26 mouse cellular contexts compared by ENCODE assay signal in genomic region chr1:62518621-62519213, GRCm38 (mm10).
DNase-seq lines count a peak whose midpoint lies in the region; ATAC-seq lines count a peak whose summit lies in the region.
"Had no signal": no experiment of that assay in that cellular context is flagged by ENCODE, and none has a peak within 500 bp of the region (broad histone marks: within the 10 kb centered on the region; RNA-seq: fewer than 3 reads in every experiment).

No protein-coding gene starts in this region.

- H3K4me1 ChIP-seq in embryonic facial prominence, embryonic 14.5 days (ENCODE audit: control insufficient read depth, insufficient read depth, low read length) = no peaks in the 10 kb centered on the region
- no peaks in the 10 kb centered on the region; the same call in 1 of the 2 replicates for H3K4me1 ChIP-seq in embryonic facial prominence, embryonic 10.5 days
- H3K4me1 ChIP-seq in hindbrain, embryonic 12.5 days = no peaks in the 10 kb centered on the region
- no peaks in the 10 kb centered on the region for H3K4me1 ChIP-seq in hindbrain, embryonic 11.5 days (replicated peaks; ENCODE audit: control insufficient read depth, insufficient read depth, low read length)
- H3K4me1 ChIP-seq in neural tube, embryonic 11.5 days (ENCODE audit: control insufficient read depth, insufficient read depth, low read length) = no peaks in the 10 kb centered on the region
- H3K4me1 ChIP-seq in neural tube, embryonic 15.5 days = no peaks in the 10 kb centered on the region
- H3K4me1 ChIP-seq: kidney, embryonic 15.5 days had no signal

- no peak overlapping the region for H3K4me3 ChIP-seq in embryonic facial prominence, embryonic 14.5 days (ENCODE audit: low read depth, low read length)
- H3K4me3 ChIP-seq in embryonic facial prominence, embryonic 10.5 days = no peak overlapping the region
- H3K4me3 ChIP-seq in hindbrain, embryonic 12.5 days = no peak overlapping the region
- H3K4me3 ChIP-seq in hindbrain, embryonic 11.5 days (ENCODE audit: low read depth, low read length) = no peak overlapping the region
- H3K4me3 ChIP-seq in neural tube, embryonic 11.5 days (ENCODE audit: low read depth, low read length) = no peak overlapping the region
- no peak overlapping the region for H3K4me3 ChIP-seq in neural tube, embryonic 15.5 days (replicated peaks)
- H3K4me3 ChIP-seq: heart, embryonic 13.5 days; kidney, embryonic 15.5 days; midbrain, embryonic 10.5 days had no signal

- H3K9me3 ChIP-seq in embryonic facial prominence, embryonic 14.5 days (ENCODE audit: control insufficient read depth, low read length) = no peaks in the 10 kb centered on the region
- no peaks in the 10 kb centered on the region for H3K9me3 ChIP-seq in embryonic facial prominence, embryonic 10.5 days
- H3K9me3 ChIP-seq in hindbrain, embryonic 12.5 days (replicated peaks) = no peaks in the 10 kb centered on the region
- no peaks in the 10 kb centered on the region for H3K9me3 ChIP-seq in hindbrain, embryonic 11.5 days (ENCODE audit: control insufficient read depth, low read length)
- H3K9me3 ChIP-seq in neural tube, embryonic 11.5 days (ENCODE audit: control insufficient read depth, low read length) = no peaks in the 10 kb centered on the region
- H3K9me3 ChIP-seq in neural tube, embryonic 15.5 days (replicated peaks) = no peaks in the 10 kb centered on the region
- H3K9me3 ChIP-seq: heart, embryonic 13.5 days; kidney, embryonic 15.5 days; midbrain, embryonic 10.5 days had no signal

- DNase-seq in embryonic facial prominence, embryonic 14.5 days (ENCODE audit: low spot score) = peak; percentile 20
- DNase-seq in embryonic facial prominence, embryonic 10.5 days (ENCODE audit: low spot score) = no peak
- DNase-seq in hindbrain, embryonic 11.5 days (ENCODE audit: low spot score) = no peak
- no peak for DNase-seq in neural tube, embryonic 11.5 days (ENCODE audit: low spot score)
- DNase-seq in lung, adult 18-20 months = no peak
- DNase-seq: adrenal gland, adult 2 months; adrenal gland, postnatal 36 days; cerebellum, adult 2 months; cerebellum, postnatal 14 days; heart, postnatal 10 days; kidney, adult 18-20 months; kidney, postnatal 25 days; liver; lung, embryonic 14.5 days; lung, postnatal 14 days; right cerebral cortex, adult 18-20 months; spleen, adult 18-20 months; thymus, postnatal 14 days had no signal

- WGBS in embryonic facial prominence, embryonic 14.5 days = 86% methylated on average over 2 of the region's 2 CpGs
- 86% methylated on average over 2 of the region's 2 CpGs for WGBS in embryonic facial prominence, embryonic 10.5 days
- 75% methylated on average over 2 of the region's 2 CpGs for WGBS in hindbrain, embryonic 12.5 days
- 81% methylated on average over 2 of the region's 2 CpGs for WGBS in hindbrain, embryonic 11.5 days
- WGBS in neural tube, embryonic 11.5 days = 91% methylated on average over 2 of the region's 2 CpGs
- 84% methylated on average over 2 of the region's 2 CpGs for WGBS in neural tube, embryonic 15.5 days

- H3K9ac ChIP-seq in embryonic facial prominence, embryonic 14.5 days (ENCODE audit: low read depth, low read length) = no peak overlapping the region
- no peak overlapping the region for H3K9ac ChIP-seq in hindbrain, embryonic 12.5 days
- H3K9ac ChIP-seq in hindbrain, embryonic 11.5 days (ENCODE audit: low read depth, low read length) = no peak overlapping the region
- H3K9ac ChIP-seq in neural tube, embryonic 11.5 days (ENCODE audit: low read length) = no peak overlapping the region
- no peak overlapping the region for H3K9ac ChIP-seq in neural tube, embryonic 15.5 days (replicated peaks)
- H3K9ac ChIP-seq: heart, embryonic 13.5 days; kidney, embryonic 15.5 days; liver, embryonic 14.5 days; lung, embryonic 14.5 days had no signal

- no peak overlapping the region for H3K4me2 ChIP-seq in embryonic facial prominence, embryonic 14.5 days (ENCODE audit: low read depth, low read length)
- no peak overlapping the region for H3K4me2 ChIP-seq in hindbrain, embryonic 12.5 days (replicated peaks)
- no peak overlapping the region for H3K4me2 ChIP-seq in hindbrain, embryonic 11.5 days (replicated peaks; ENCODE audit: low read depth, low read length)
- H3K4me2 ChIP-seq in neural tube, embryonic 11.5 days (ENCODE audit: low read depth) = no peak overlapping the region
- no peak overlapping the region for H3K4me2 ChIP-seq in neural tube, embryonic 15.5 days
- H3K4me2 ChIP-seq: heart, embryonic 13.5 days; kidney, embryonic 15.5 days; lung, embryonic 14.5 days had no signal

- no peak for ATAC-seq in embryonic facial prominence, embryonic 14.5 days (ENCODE audit: low read depth)
- no peak for ATAC-seq in hindbrain, embryonic 12.5 days (ENCODE audit: low FRiP score)
- no peak for ATAC-seq in hindbrain, embryonic 11.5 days (ENCODE audit: low FRiP score)
- ATAC-seq in neural tube, embryonic 11.5 days (ENCODE audit: insufficient read depth, low FRiP score, low TSS enrichment) = no peak
- no peak for ATAC-seq in neural tube, embryonic 15.5 days (ENCODE audit: low FRiP score)
- ATAC-seq: activated CD4-positive, CD25-positive, alpha-beta regulatory T cell, adult 4 months had no signal

- no peaks in the 10 kb centered on the region for H3K36me3 ChIP-seq in embryonic facial prominence, embryonic 14.5 days (ENCODE audit: control insufficient read depth, insufficient read depth, low read length)
- no peaks in the 10 kb centered on the region for H3K36me3 ChIP-seq in embryonic facial prominence, embryonic 10.5 days (replicated peaks)
- H3K36me3 ChIP-seq in hindbrain, embryonic 12.5 days = no peaks in the 10 kb centered on the region
- H3K36me3 ChIP-seq in hindbrain, embryonic 11.5 days (ENCODE audit: control insufficient read depth, insufficient read depth, low read length) = no peaks in the 10 kb centered on the region
- H3K36me3 ChIP-seq in neural tube, embryonic 11.5 days (ENCODE audit: control insufficient read depth, insufficient read depth, low read length) = no peaks in the 10 kb centered on the region
- no peaks in the 10 kb centered on the region for H3K36me3 ChIP-seq in neural tube, embryonic 15.5 days
- H3K36me3 ChIP-seq: heart, embryonic 13.5 days; kidney, embryonic 15.5 days; midbrain, embryonic 10.5 days had no signal

- no peaks in the 10 kb centered on the region for H3K27me3 ChIP-seq in embryonic facial prominence, embryonic 14.5 days (replicated peaks; ENCODE audit: control insufficient read depth, insufficient read depth, low read length)
- H3K27me3 ChIP-seq in embryonic facial prominence, embryonic 10.5 days (replicated peaks; ENCODE audit: low read depth, poor library complexity, severe bottlenecking) = no peaks in the 10 kb centered on the region
- H3K27me3 ChIP-seq in hindbrain, embryonic 12.5 days = no peaks in the 10 kb centered on the region
- no peaks in the 10 kb centered on the region for H3K27me3 ChIP-seq in hindbrain, embryonic 11.5 days (ENCODE audit: control insufficient read depth, insufficient read depth, low read length)
- no peaks in the 10 kb centered on the region for H3K27me3 ChIP-seq in neural tube, embryonic 11.5 days (ENCODE audit: control insufficient read depth, insufficient read depth, low read length)
- H3K27me3 ChIP-seq in neural tube, embryonic 15.5 days (replicated peaks) = no peaks in the 10 kb centered on the region
- H3K27me3 ChIP-seq: CH12.LX; heart, embryonic 13.5 days; kidney, embryonic 15.5 days had no signal

- no peak overlapping the region for H3K27ac ChIP-seq in embryonic facial prominence, embryonic 14.5 days (replicated peaks; ENCODE audit: low read depth, low read length)
- H3K27ac ChIP-seq in embryonic facial prominence, embryonic 10.5 days (replicated peaks) = no peak overlapping the region
- H3K27ac ChIP-seq in hindbrain, embryonic 12.5 days = peak overlapping the region; percentile 37; the same call in 1 of the 2 replicates
- H3K27ac ChIP-seq in hindbrain, embryonic 11.5 days (ENCODE audit: low read depth, low read length) = no peak overlapping the region
- 0 out of 2 replicates have a peak overlapping the region, but pooled peaks have one; percentile 27 for H3K27ac ChIP-seq in neural tube, embryonic 11.5 days (ENCODE audit: low read depth, low read length)
- no peak overlapping the region for H3K27ac ChIP-seq in neural tube, embryonic 15.5 days (replicated peaks)
- H3K27ac ChIP-seq: heart, embryonic 13.5 days; kidney, embryonic 15.5 days; liver, embryonic 14.5 days; midbrain, embryonic 10.5 days had no signal

Comparison
In these comparisons a context has a peak if more than half of its experiments do, and no peak if none do; other contexts are left out.
1. H3K27ac ChIP-seq: peak in hindbrain, embryonic 12.5 days (single experiment) and neural tube, embryonic 11.5 days (single experiment); none in embryonic facial prominence, embryonic 14.5 days (single experiment), embryonic facial prominence, embryonic 10.5 days (single experiment), hindbrain, embryonic 11.5 days (single experiment) and neural tube, embryonic 15.5 days (single experiment).